1 mouse cellular context compared by ENCODE assay signal in the genomic region with DNA sequence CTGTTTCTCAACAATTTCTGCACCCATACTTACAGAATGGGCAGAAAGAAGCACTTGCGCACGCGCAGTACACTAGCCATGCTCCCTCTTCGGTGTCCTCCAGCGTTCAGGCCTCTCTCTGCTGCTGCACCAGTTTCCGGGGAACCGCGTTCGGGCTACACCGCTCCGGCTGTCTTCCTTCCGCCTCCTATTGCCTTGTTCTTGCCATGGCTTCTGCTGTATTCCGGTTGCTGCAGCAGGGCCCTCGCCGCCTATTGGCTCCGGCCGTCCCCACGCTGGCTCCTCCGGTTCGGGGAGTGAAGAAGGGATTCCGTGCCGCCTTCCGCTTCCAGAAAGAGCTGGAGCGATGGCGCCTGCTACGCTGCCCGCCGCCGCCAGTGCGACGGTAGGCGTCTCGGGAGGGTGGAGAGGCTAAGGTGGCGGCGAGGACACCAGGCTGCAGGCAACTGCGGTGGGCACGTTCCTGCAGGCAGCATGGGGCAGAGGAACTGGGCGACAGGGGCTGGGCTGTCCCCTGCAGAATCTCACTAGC.
A peak's percentile ranks its signal among the peaks of the same experiment; 100 is the strongest.
TF ChIP-seq lines count a peak whose summit lies in the region.

A gene (plus strand): TSS at position 92 of the 532 bp plus-strand sequence.
A gene (minus strand): TSS at position 217 of the 532 bp plus-strand sequence.

TF ChIP-seq in CH12.LX, 34 proteins besides CTCF, POLR2A, EP300 and RAD21 (continued from another document):
- TF ChIP-seq ZNF384 (IDR thresholded peaks at IDR 0.05; ENCODE audit: low read depth, low read length): no peak
- TF ChIP-seq HCFC1 (IDR thresholded peaks at IDR 0.05; ENCODE audit: low read depth, low read length): peak; percentile 100
- peak; percentile 86 for TF ChIP-seq TBP (conservative IDR thresholded peaks at IDR 0.05; ENCODE audit: low read depth, low read length)
- TF ChIP-seq CHD2 (IDR thresholded peaks at IDR 0.05; ENCODE audit: low read length): peak; percentile 76; the same call in 1 of the 2 replicates
- peak; percentile 86 for TF ChIP-seq MAX (IDR thresholded peaks at IDR 0.05; ENCODE audit: low read length)
- no peak for TF ChIP-seq SMC3 (IDR thresholded peaks at IDR 0.05; ENCODE audit: low read depth, low read length)
- TF ChIP-seq MXI1 (IDR thresholded peaks at IDR 0.05; ENCODE audit: low read depth, low read length): peak; percentile 95
- peak; percentile 98 for TF ChIP-seq KAT2A (IDR thresholded peaks at IDR 0.05; ENCODE audit: insufficient replicate concordance, low read length)
- peak; percentile 89 for TF ChIP-seq ELF1 (IDR thresholded peaks at IDR 0.05; ENCODE audit: low read depth, low read length)
- peak; percentile 80 for TF ChIP-seq MAZ (IDR thresholded peaks at IDR 0.05; ENCODE audit: low read depth, low read length)
- TF ChIP-seq NRF1 (IDR thresholded peaks at IDR 0.05; ENCODE audit: low read depth, low read length): peak; percentile 94
- TF ChIP-seq JUND (conservative IDR thresholded peaks at IDR 0.05; ENCODE audit: low read depth, low read length): peak; percentile 41; the same call in 1 of the 2 replicates
- TF ChIP-seq UBTF (IDR thresholded peaks at IDR 0.05; ENCODE audit: low read depth, low read length): peak; percentile 86; the same call in 1 of the 2 replicates
- peak; percentile 82 for TF ChIP-seq IRF4 (IDR thresholded peaks at IDR 0.05; ENCODE audit: low read depth, low read length)
- no peak for TF ChIP-seq E2F4 (IDR thresholded peaks at IDR 0.05; ENCODE audit: insufficient replicate concordance, low read depth, low read length)
- peak; percentile 92 for TF ChIP-seq MEF2A (IDR thresholded peaks at IDR 0.05; ENCODE audit: borderline replicate concordance, low read depth, low read length)
- TF ChIP-seq MYC (IDR thresholded peaks at IDR 0.05; ENCODE audit: low read depth, low read length): peak; percentile 81
- TF ChIP-seq SIN3A (IDR thresholded peaks at IDR 0.05; ENCODE audit: low read length): peak; percentile 92
- TF ChIP-seq RCOR1 (conservative IDR thresholded peaks at IDR 0.05; ENCODE audit: low read depth, low read length): peak; percentile 95
- TF ChIP-seq ZKSCAN1 (IDR thresholded peaks at IDR 0.05; ENCODE audit: borderline replicate concordance, low read depth, low read length): no peak
- TF ChIP-seq POLR2AphosphoS2 (IDR thresholded peaks at IDR 0.05; ENCODE audit: low read depth, low read length): no peak; the same call in 1 of the 2 replicates
- TF ChIP-seq MAFK (IDR thresholded peaks at IDR 0.05; ENCODE audit: insufficient replicate concordance, low read length): no peak
- no peak for TF ChIP-seq USF2 (conservative IDR thresholded peaks at IDR 0.05; ENCODE audit: low read depth, low read length)
- TF ChIP-seq NELFE (IDR thresholded peaks at IDR 0.05; ENCODE audit: low read depth, low read length): no peak; the same call in 1 of the 2 replicates
